Mouse (Mus musculus): ENCODE measurements around the gene Pdss2. TPM values are rescaled to one million over a fixed set of nuclear protein-coding genes. Genes with fewer than 3 reads are reported as not detected.
"Not testable (repeated sequence)": the region's sequence is repeated elsewhere in the genome, so short reads cannot be mapped to it uniquely, and the experiment has no call there.

Pdss2 gene
- total RNA-seq, 2 experiments from 2014 or later = 17.8 to 20.1 TPM

GRCm38 (mm10) chr10:43242215-43242614, 20.9 kb downstream of the Pdss2 start:
- no peak for DNase-seq

- DNase-seq = no peak
Observed at GRCm38 (mm10) chr10:43244262-43244806, 23.0 kb downstream of the Pdss2 start.

- DNase-seq = no peak
Observed at GRCm38 (mm10) chr10:43245461-43246200, 24.3 kb downstream of the Pdss2 start.

- no peak for DNase-seq
Observed at GRCm38 (mm10) chr10:43247994-43248393, 26.7 kb downstream of the Pdss2 start.

- DNase-seq = no peak
Observed at GRCm38 (mm10) chr10:43252324-43252723, 31.0 kb downstream of the Pdss2 start.

- not testable (repeated sequence) for DNase-seq
Observed at GRCm38 (mm10) chr10:43256965-43257364, 35.7 kb downstream of the Pdss2 start.

GRCm38 (mm10) chr10:43257500-43257899, 36.2 kb downstream of the Pdss2 start:
- not testable (repeated sequence) for DNase-seq

- no peak for DNase-seq
Observed at GRCm38 (mm10) chr10:43271318-43271717, 50.0 kb downstream of the Pdss2 start.

GRCm38 (mm10) chr10:43272381-43272780, 51.1 kb downstream of the Pdss2 start:
- no peak for DNase-seq

GRCm38 (mm10) chr10:43273057-43273456, 51.8 kb downstream of the Pdss2 start:
- no peak for DNase-seq

GRCm38 (mm10) chr10:43275446-43275845, 54.2 kb downstream of the Pdss2 start:
- DNase-seq = no peak

GRCm38 (mm10) chr10:43276116-43276659, 54.9 kb downstream of the Pdss2 start:
- no peak for DNase-seq

GRCm38 (mm10) chr10:43277266-43278145, 56.2 kb downstream of the Pdss2 start:
- no peak for DNase-seq

- DNase-seq = no peak
Observed at GRCm38 (mm10) chr10:43279637-43280288, 58.5 kb downstream of the Pdss2 start.

- no peak for DNase-seq
Observed at GRCm38 (mm10) chr10:43285541-43285940, 64.3 kb downstream of the Pdss2 start.

GRCm38 (mm10) chr10:43290638-43291230, 69.4 kb downstream of the Pdss2 start:
- no peak for DNase-seq

- no peak for DNase-seq
Observed at GRCm38 (mm10) chr10:43291333-43291736, 70.0 kb downstream of the Pdss2 start.

GRCm38 (mm10) chr10:43292454-43292853, 71.2 kb downstream of the Pdss2 start:
- DNase-seq = no peak

GRCm38 (mm10) chr10:43294331-43294730, 73.0 kb downstream of the Pdss2 start:
- DNase-seq = no peak

GRCm38 (mm10) chr10:43308105-43308810, 87.0 kb downstream of the Pdss2 start:
- DNase-seq = no peak

- no peak for DNase-seq
Observed at GRCm38 (mm10) chr10:43310781-43311392, 89.6 kb downstream of the Pdss2 start.

Data from gastrocnemius, postnatal 25 days (tissue).